Mouse (Mus musculus) retina, adult 2 months (tissue): ENCODE data around the gene Hist2h2bb.
"Not testable (repeated sequence)": the region's sequence is repeated elsewhere in the genome, so short reads cannot be mapped to it uniquely, and the experiment has no call there.

ENCODE experiments used
- DNase-seq: peaks from one replicate; pipeline ENCODE4 v3.0.0-alpha.2; 2012; ENCODE audit warnings: low read depth, low spot score

The Hist2h2bb gene

GRCm38 (mm10) chr3:96269511-96270474 is at the start of gene Hist2h2bb:
TSS of gene Hist2h2bb (plus strand) at chr3:96269752.
- peak; percentile 86 for DNase-seq

- not testable (repeated sequence) for DNase-seq
Observed at GRCm38 (mm10) chr3:96220131-96220764, 49.3 kb upstream of the Hist2h2bb start.

GRCm38 (mm10) chr3:96220765-96221639 is 48.5 kb upstream of the Hist2h2bb start, which contains the start of the genes Hist2h2ac and Hist2h2be:
TSS of gene Hist2h2ac (minus strand) at chr3:96220880.
TSS of gene Hist2h2be (plus strand) at chr3:96221119.
- DNase-seq: no peak

GRCm38 (mm10) chr3:96221640-96222038 is 47.9 kb upstream of the Hist2h2bb start:
- no peak for DNase-seq

- no peak for DNase-seq
Observed at GRCm38 (mm10) chr3:96222774-96223173, 46.8 kb upstream of the Hist2h2bb start.

GRCm38 (mm10) chr3:96225421-96225820 is 44.1 kb upstream of the Hist2h2bb start:
- no peak for DNase-seq

GRCm38 (mm10) chr3:96226695-96227648 is 42.6 kb upstream of the Hist2h2bb start:
- no peak for DNase-seq

GRCm38 (mm10) chr3:96228828-96229227 is 40.7 kb upstream of the Hist2h2bb start:
- no peak for DNase-seq

- DNase-seq: no peak
Observed at GRCm38 (mm10) chr3:96230404-96230803, 39.1 kb upstream of the Hist2h2bb start.

- DNase-seq: no peak
Observed at GRCm38 (mm10) chr3:96230910-96231757, 38.4 kb upstream of the Hist2h2bb start.

GRCm38 (mm10) chr3:96231758-96232120 is 37.8 kb upstream of the Hist2h2bb start:
- DNase-seq: no peak

- DNase-seq: no peak
Observed at GRCm38 (mm10) chr3:96234914-96235313, 34.6 kb upstream of the Hist2h2bb start.

GRCm38 (mm10) chr3:96235836-96236235 is 33.7 kb upstream of the Hist2h2bb start:
- no peak for DNase-seq

- no peak for DNase-seq
Observed at GRCm38 (mm10) chr3:96236834-96237334, 32.7 kb upstream of the Hist2h2bb start.

GRCm38 (mm10) chr3:96237335-96237903 is 32.1 kb upstream of the Hist2h2bb start:
- no peak for DNase-seq

GRCm38 (mm10) chr3:96237904-96238511 is 31.5 kb upstream of the Hist2h2bb start:
- DNase-seq: no peak

- not testable (repeated sequence) for DNase-seq
Observed at GRCm38 (mm10) chr3:96238954-96239793, 30.4 kb upstream of the Hist2h2bb start, which contains the start of gene Hist2h3c2. TSS of gene Hist2h3c2 (minus strand) at chr3:96239127.
